Mouse (Mus musculus) cerebellum, adult 9-10 months (tissue): ENCODE measurements around the gene Paqr9.

Source experiments
- DNase-seq: peaks from one replicate; pipeline ENCODE4 v3.0.0; 2022

Gene Paqr9

GRCm38 (mm10) chr9:95546679-95547078 is 12.8 kb upstream of the Paqr9 start:
- no peak for DNase-seq

- DNase-seq, result no peak
Observed at GRCm38 (mm10) chr9:95549626-95550411, 9.6 kb upstream of the Paqr9 start.

DNA sequence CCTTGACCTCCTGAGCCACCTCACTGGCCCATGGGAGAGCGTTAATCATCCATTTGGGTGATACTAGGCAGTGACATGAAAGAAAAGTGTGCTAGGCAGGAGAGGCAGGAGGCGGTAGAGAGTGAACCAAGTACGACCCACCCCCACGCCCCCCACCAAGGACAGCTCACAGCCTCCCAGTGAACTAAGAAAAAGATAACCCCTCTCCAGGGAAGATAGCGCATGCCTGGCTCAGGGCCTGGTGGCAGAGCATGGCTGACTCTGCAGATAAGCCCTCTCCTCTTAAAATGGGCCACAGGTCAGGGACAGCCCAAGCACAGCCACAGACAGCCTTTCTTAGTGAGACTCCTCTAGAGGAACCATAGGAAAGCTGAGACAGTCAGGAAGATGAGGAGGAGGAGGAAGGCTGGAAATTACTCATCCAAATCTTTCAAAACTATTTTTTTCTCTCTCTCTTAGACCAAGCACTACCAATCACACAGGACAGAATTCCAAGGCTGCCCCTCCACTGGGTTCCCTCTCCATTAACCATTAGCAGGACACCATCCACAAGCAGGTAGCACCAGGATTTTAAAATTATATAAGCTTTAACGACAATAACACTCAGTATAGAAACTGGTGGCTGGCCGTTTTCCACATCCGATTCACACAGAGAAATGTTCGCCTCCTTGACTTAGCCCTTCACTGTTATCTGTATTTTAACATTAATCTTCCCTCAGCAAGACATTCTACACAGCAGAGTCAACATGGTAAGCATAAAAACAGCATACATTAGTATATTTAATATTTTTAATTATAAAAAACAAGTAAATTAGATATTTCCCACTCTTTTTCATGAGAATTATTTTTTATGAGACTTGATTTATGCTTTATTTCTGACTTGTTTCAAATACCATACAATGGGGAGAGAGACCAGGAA is 8.3 kb upstream of the Paqr9 start:
- DNase-seq, result no peak

GRCm38 (mm10) chr9:95552175-95552705 is 7.2 kb upstream of the Paqr9 start:
- DNase-seq, result peak; percentile 77

- DNase-seq, result no peak
Observed at GRCm38 (mm10) chr9:95554231-95555221, 4.9 kb upstream of the Paqr9 start.

- no peak for DNase-seq
Observed at GRCm38 (mm10) chr9:95555233-95555740, 4.2 kb upstream of the Paqr9 start.

DNA sequence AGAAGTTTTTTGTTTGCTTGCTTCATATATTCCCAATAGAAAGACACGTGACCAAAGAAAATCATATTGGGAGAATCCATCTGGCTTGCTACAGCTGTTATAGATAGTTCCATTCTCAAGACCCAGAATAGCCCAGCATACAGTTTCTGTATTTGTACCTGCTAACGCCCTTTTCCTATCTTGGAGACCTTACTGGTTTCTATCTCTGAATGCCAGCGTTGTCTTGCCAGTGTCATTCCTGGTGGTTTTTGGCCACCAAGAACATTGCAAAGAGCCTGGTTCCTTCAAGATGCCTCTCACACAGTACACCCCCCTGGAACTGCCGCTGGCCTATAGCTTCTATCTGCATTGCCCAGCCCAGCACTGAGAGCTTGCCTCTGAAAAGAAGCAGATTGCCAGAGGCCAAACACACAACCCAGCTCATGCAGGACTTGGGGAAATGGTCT is 3.4 kb upstream of the Paqr9 start:
- no peak for DNase-seq

GRCm38 (mm10) chr9:95557722-95558121 is 1.7 kb upstream of the Paqr9 start:
- DNase-seq, result no peak

- DNase-seq, result no peak
Observed at GRCm38 (mm10) chr9:95558726-95559058, 765 bp upstream of the Paqr9 start.

DNA sequence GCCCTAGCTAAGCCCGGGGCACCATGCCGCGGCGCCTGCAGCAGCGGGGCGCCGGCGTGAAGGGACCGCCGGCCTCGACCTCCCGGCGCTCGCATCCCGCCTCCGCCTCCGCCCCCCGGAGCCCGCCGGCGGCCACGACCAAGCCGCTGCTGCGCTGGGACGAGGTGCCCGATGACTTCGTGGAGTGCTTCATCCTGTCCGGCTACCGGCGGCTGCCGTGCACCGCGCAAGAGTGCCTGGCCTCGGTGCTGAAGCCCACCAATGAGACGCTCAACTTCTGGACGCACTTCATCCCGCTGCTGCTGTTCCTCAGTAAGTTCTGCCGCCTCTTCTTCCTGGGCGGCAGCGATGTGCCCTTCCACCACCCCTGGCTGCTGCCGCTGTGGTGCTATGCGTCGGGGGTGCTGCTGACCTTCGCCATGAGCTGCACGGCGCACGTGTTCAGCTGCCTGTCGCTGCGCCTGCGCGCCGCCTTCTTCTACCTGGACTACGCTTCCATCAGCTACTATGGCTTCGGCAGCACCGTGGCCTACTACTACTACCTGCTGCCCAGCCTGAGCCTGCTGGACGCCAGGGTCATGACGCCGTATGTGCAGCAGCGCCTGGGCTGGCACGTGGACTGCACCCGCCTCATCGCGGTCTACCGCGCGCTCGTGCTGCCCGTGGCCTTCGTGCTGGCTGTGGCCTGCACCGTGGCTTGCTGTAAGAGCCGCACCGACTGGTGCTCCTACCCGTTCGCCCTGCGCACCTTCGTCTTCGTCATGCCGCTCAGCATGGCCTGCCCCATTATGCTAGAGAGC is 679 bp downstream of the Paqr9 start:
- peak; percentile 76 for DNase-seq

DNA sequence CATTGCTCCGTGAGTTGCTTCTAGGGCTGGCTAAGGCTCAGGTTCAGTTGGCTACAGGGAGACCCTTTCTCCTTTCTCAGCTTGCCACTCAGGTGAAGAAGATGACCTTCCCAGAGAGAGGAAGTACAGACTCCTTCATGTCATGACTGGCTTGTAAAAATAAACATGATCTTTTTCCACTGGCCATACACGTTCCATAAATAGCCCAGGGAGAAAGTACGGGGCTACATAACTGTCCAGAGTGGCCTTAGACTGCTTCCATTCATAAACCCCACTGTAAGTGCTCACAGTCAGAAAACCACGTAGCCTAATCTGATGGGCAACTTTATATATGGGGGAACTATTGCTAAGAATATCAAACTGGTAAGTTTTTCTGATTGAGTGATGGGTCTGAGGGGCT is 4.6 kb downstream of the Paqr9 start:
- DNase-seq, result no peak

- DNase-seq, result no peak
Observed at GRCm38 (mm10) chr9:95566394-95566793, 6.9 kb downstream of the Paqr9 start.

GRCm38 (mm10) chr9:95566931-95567330 is 7.5 kb downstream of the Paqr9 start:
- peak; percentile 55 for DNase-seq

- DNase-seq, result no peak
Observed at GRCm38 (mm10) chr9:95569249-95569648, 9.8 kb downstream of the Paqr9 start.

GRCm38 (mm10) chr9:95569966-95570365 is 10.5 kb downstream of the Paqr9 start:
- DNase-seq, result no peak

GRCm38 (mm10) chr9:95570604-95571003 is 11.1 kb downstream of the Paqr9 start:
- DNase-seq, result no peak

- DNase-seq, result no peak
Observed at GRCm38 (mm10) chr9:95571494-95571893, 12.0 kb downstream of the Paqr9 start.

GRCm38 (mm10) chr9:95572558-95572957 is 13.1 kb downstream of the Paqr9 start:
- DNase-seq, result no peak

DNA sequence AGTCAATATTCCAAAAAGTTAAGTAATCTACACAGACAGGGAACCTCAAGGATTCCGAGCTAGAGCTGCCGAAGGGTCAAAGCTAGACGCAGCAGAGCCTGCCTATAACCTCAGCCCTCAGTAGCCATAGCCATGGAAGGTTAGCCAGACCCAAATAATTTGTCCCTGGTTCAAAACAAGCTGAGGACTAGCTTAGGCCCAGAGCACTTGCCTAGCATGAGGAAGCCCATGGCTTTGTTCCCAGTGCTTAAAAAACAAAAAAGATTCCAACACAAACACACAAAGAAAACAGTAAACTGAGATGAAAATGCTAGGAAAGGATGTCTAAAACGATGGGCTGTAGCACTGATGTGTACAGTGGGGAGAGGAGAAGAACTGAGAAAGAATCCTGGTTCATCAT is 14.7 kb downstream of the Paqr9 start:
- DNase-seq, result no peak

GRCm38 (mm10) chr9:95577502-95577901 is 18.0 kb downstream of the Paqr9 start:
- DNase-seq, result no peak

DNA sequence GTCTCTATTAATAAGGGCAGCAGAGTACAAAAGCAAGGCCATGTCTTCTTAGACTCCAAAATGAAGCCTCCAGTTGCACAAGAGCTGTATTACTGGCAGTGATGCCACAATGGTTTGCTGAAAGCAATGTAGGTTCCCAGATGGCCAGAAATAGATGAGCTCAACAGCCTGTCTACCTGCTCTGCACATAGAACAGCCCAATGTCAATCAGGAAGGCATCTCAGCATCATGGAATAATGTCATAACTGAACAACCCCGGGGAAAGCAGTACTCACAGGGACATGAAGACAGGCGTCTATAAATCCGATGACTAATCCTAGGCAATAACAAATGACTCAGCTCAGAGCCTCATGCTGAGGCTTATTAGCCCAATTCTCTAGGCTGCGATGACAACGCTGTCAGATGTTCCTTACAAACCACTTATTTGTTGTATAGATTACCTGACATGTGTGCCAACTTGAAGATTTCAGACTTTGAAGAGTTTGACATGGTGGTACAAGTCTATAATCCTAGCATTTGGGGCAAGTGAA is 19.0 kb downstream of the Paqr9 start:
- no peak for DNase-seq
